Mouse (Mus musculus) kidney, postnatal 14 days (tissue): ENCODE data around the gene Efs.
"Not testable (repeated sequence)": the region's sequence is repeated elsewhere in the genome, so short reads cannot be mapped to it uniquely, and the experiment has no call there.

ENCODE experiments used
- DNase-seq: peaks from one replicate; pipeline ENCODE4 v3.0.0; 2022; ENCODE audit warnings: mixed read lengths

Efs gene

GRCm38 (mm10) chr14:54925349-54926342 lies at the start of gene Efs:
Gene Efs (minus strand): TSS chr14:54926126.
- DNase-seq: peak; percentile 72

- no peak for DNase-seq
Measured at GRCm38 (mm10) chr14:54974068-54974791, 48.3 kb upstream of the Efs start.

- DNase-seq: not testable (repeated sequence)
Measured at GRCm38 (mm10) chr14:54972786-54973185, 46.9 kb upstream of the Efs start.

GRCm38 (mm10) chr14:54968344-54968743 lies 42.4 kb upstream of the Efs start:
- DNase-seq: no peak

GRCm38 (mm10) chr14:54967874-54968273 lies 41.9 kb upstream of the Efs start:
- DNase-seq: no peak

- DNase-seq: no peak
Measured at GRCm38 (mm10) chr14:54966320-54966977, 40.5 kb upstream of the Efs start, which contains the start of gene Myh6. Gene Myh6 (minus strand): TSS chr14:54966927.

GRCm38 (mm10) chr14:54965631-54966030 lies 39.7 kb upstream of the Efs start:
- no peak for DNase-seq

GRCm38 (mm10) chr14:54965044-54965443 lies 39.1 kb upstream of the Efs start:
- no peak for DNase-seq

- no peak for DNase-seq
Measured at GRCm38 (mm10) chr14:54963727-54964126, 37.8 kb upstream of the Efs start.

- no peak for DNase-seq
Measured at GRCm38 (mm10) chr14:54962714-54963113, 36.8 kb upstream of the Efs start.

- DNase-seq: no peak
Measured at GRCm38 (mm10) chr14:54961487-54961886, 35.6 kb upstream of the Efs start.

GRCm38 (mm10) chr14:54960769-54961168 lies 34.8 kb upstream of the Efs start:
- DNase-seq: no peak

GRCm38 (mm10) chr14:54959853-54960613 lies 34.1 kb upstream of the Efs start:
- DNase-seq: not testable (repeated sequence)

GRCm38 (mm10) chr14:54959197-54959596 lies 33.3 kb upstream of the Efs start:
- no peak for DNase-seq

GRCm38 (mm10) chr14:54958503-54958902 lies 32.6 kb upstream of the Efs start:
- no peak for DNase-seq

GRCm38 (mm10) chr14:54956533-54956932 lies 30.6 kb upstream of the Efs start:
- DNase-seq: no peak

GRCm38 (mm10) chr14:54955481-54955880 lies 29.6 kb upstream of the Efs start:
- no peak for DNase-seq

GRCm38 (mm10) chr14:54954474-54954873 lies 28.5 kb upstream of the Efs start:
- no peak for DNase-seq

- no peak for DNase-seq
Measured at GRCm38 (mm10) chr14:54953664-54954206, 27.8 kb upstream of the Efs start.

GRCm38 (mm10) chr14:54951587-54951986 lies 25.7 kb upstream of the Efs start:
- no peak for DNase-seq

- DNase-seq: no peak
Measured at GRCm38 (mm10) chr14:54950493-54950892, 24.6 kb upstream of the Efs start.

- DNase-seq: no peak
Measured at GRCm38 (mm10) chr14:54948781-54949180, 22.9 kb upstream of the Efs start.
